Mouse (Mus musculus) midbrain, embryonic 10.5 days (tissue): ENCODE measurements around the gene Atg7. TPM values are rescaled to one million over a fixed set of nuclear protein-coding genes. Genes with fewer than 3 reads are reported as not detected.

ENCODE experiments used
- DNase-seq: peaks from one replicate; pipeline ENCODE4 v3.0.0-alpha.2; 2017; ENCODE audit warnings: low spot score
- H3K27ac ChIP-seq: fragments of 300-500 bp; sonication (generic); replicated peaks from 2 replicates; pipeline ENCODE4 v1.5.1; 2016; ENCODE audit warnings: mild to moderate bottlenecking
- H3K27me3 ChIP-seq: fragments of 300-500 bp; sonication (generic); 2 replicates; pipeline ENCODE4 v1.6.1; 2016; ENCODE audit warnings: low read depth, mild to moderate bottlenecking; ENCODE audit not compliant: poor library complexity, severe bottlenecking
- H3K36me3 ChIP-seq: fragments of 300-500 bp; sonication (generic); 2 replicates; pipeline ENCODE4 v1.6.1; 2016; ENCODE audit warnings: mild to moderate bottlenecking, moderate library complexity
- H3K4me1 ChIP-seq: fragments of 300-500 bp; sonication (generic); 2 replicates; pipeline ENCODE4 v1.6.1; 2016
- H3K4me3 ChIP-seq: fragments of 300-500 bp; sonication (generic); 2 replicates; pipeline ENCODE4 v1.5.1; 2016; ENCODE audit warnings: mild to moderate bottlenecking, moderate library complexity
- H3K9me3 ChIP-seq: fragments of 300-500 bp; sonication (generic); replicated peaks from 2 replicates; pipeline ENCODE4 v1.6.1; 2016; ENCODE audit warnings: mild to moderate bottlenecking
- WGBS: fragments of 180-500 bp; shearing (Covaris S2); methylation state at CpG from one replicate; pipeline ENCODE4 v1.1.7; 2016; 5-methylcytosine and 5-hydroxymethylcytosine counted together
- polyA plus RNA-seq: library from polyadenylated mRNA; unstranded; fragments of >200 nt; fragmentation: Nextera tagmentation; extraction: Ambion mirVana; gene quantifications from 2 replicates; pipeline ENCODE4 v1.2.1, GENCODE M21; 2016

The Atg7 gene
- polyA plus RNA-seq, 1 experiment from 2014 or later, result 22.4 TPM

GRCm38 (mm10) chr6:114901321-114901824, 258.5 kb downstream of the Atg7 start:
- Histone ChIP-seq H3K27me3 (no peaks in the 10 kb centered on the region), H3K9me3 (no peaks in the 10 kb centered on the region), H3K36me3 (peaks cover 33% of the 10 kb centered on the region), H3K4me1 (peaks cover 77% of the 10 kb centered on the region), H3K4me3 (peak overlapping the region; percentile 34), H3K27ac (peak overlapping the region; percentile 77)
- peak; percentile 75 for DNase-seq
- WGBS, result 6% methylated on average over 12 of the region's 12 CpGs

GRCm38 (mm10) chr6:114901921-114902320, 259.0 kb downstream of the Atg7 start:
- Histone ChIP-seq H3K4me1 (peaks cover 83% of the 10 kb centered on the region), H3K4me3 (peak overlapping the region; percentile 34; the same call in 1 of the 2 replicates), H3K27me3 (no peaks in the 10 kb centered on the region), H3K9me3 (no peaks in the 10 kb centered on the region), H3K36me3 (peaks cover 28% of the 10 kb centered on the region), H3K27ac (peak overlapping the region; percentile 77)
- 19% methylated on average over 4 of the region's 4 CpGs for WGBS
- no peak for DNase-seq

GRCm38 (mm10) chr6:114904233-114904632, 261.3 kb downstream of the Atg7 start:
- no peak overlapping the region for H3K27ac ChIP-seq
- H3K9me3 ChIP-seq, result no peaks in the 10 kb centered on the region
- H3K4me3 ChIP-seq, result no peak overlapping the region
- 86% methylated on average over 6 of the region's 6 CpGs for WGBS
- peaks cover 91% of the 10 kb centered on the region for H3K4me1 ChIP-seq
- DNase-seq, result no peak
- H3K36me3 ChIP-seq, result peaks cover 16% of the 10 kb centered on the region
- no peaks in the 10 kb centered on the region for H3K27me3 ChIP-seq

GRCm38 (mm10) chr6:114904818-114905217, 261.9 kb downstream of the Atg7 start:
- peaks cover 85% of the 10 kb centered on the region for H3K4me1 ChIP-seq
- H3K36me3 ChIP-seq, result peaks cover 14% of the 10 kb centered on the region
- DNase-seq, result no peak
- WGBS, result 96% methylated on average over 3 of the region's 3 CpGs
- H3K27me3 ChIP-seq, result no peaks in the 10 kb centered on the region
- no peaks in the 10 kb centered on the region for H3K9me3 ChIP-seq
- no peak overlapping the region for H3K4me3 ChIP-seq
- H3K27ac ChIP-seq, result no peak overlapping the region

- H3K27ac ChIP-seq, result peak overlapping the region; percentile 42; the same call in 1 of the 2 replicates
- H3K4me1 ChIP-seq, result peaks cover 79% of the 10 kb centered on the region
- no peaks in the 10 kb centered on the region for H3K27me3 ChIP-seq
- H3K36me3 ChIP-seq, result peaks cover 15% of the 10 kb centered on the region
- DNase-seq, result no peak
- H3K9me3 ChIP-seq, result no peaks in the 10 kb centered on the region
- no peak overlapping the region for H3K4me3 ChIP-seq
- 77% methylated on average over 8 of the region's 8 CpGs for WGBS
Measured at GRCm38 (mm10) chr6:114905253-114906028, 262.5 kb downstream of the Atg7 start.

GRCm38 (mm10) chr6:114906209-114906608, 263.3 kb downstream of the Atg7 start:
- no peaks in the 10 kb centered on the region for H3K9me3 ChIP-seq
- H3K4me3 ChIP-seq, result no peak overlapping the region
- no peak for DNase-seq
- H3K27ac ChIP-seq, result no peak overlapping the region
- H3K4me1 ChIP-seq, result peaks cover 71% of the 10 kb centered on the region
- 84% methylated on average over 5 of the region's 5 CpGs for WGBS
- H3K36me3 ChIP-seq, result peaks cover 15% of the 10 kb centered on the region
- no peaks in the 10 kb centered on the region for H3K27me3 ChIP-seq

GRCm38 (mm10) chr6:114907459-114907858, 264.6 kb downstream of the Atg7 start:
- no peaks in the 10 kb centered on the region for H3K27me3 ChIP-seq
- H3K4me3 ChIP-seq, result no peak overlapping the region
- no peak overlapping the region for H3K27ac ChIP-seq
- WGBS, result 95% methylated on average over 6 of the region's 6 CpGs
- DNase-seq, result no peak
- peaks cover 69% of the 10 kb centered on the region for H3K4me1 ChIP-seq
- no peaks in the 10 kb centered on the region for H3K9me3 ChIP-seq
- peaks cover 15% of the 10 kb centered on the region for H3K36me3 ChIP-seq

- no peak for DNase-seq
- WGBS, result 85% methylated on average over 7 of the region's 7 CpGs
- Histone ChIP-seq H3K4me3 (no peak overlapping the region), H3K9me3 (no peaks in the 10 kb centered on the region), H3K27ac (no peak overlapping the region), H3K4me1 (peaks cover 69% of the 10 kb centered on the region), H3K27me3 (no peaks in the 10 kb centered on the region), H3K36me3 (peaks cover 15% of the 10 kb centered on the region)
Measured at GRCm38 (mm10) chr6:114909801-114910200, 266.9 kb downstream of the Atg7 start.

Other genes with a start within 250 kb of the Atg7 start
- 0.04 and 0.15 TPM in 2 replicates for gene Hrh1, start 245.2 kb upstream of the Atg7 start, polyA plus RNA-seq